Mouse (Mus musculus): ENCODE results near the gene Specc1. TPM values are rescaled to one million over a fixed set of nuclear protein-coding genes. Genes with fewer than 3 reads are reported as not detected.

Gene Specc1
- polyA plus RNA-seq, 1 experiment = 2.1 TPM

GRCm38 (mm10) chr11:62268381-62268780, 311.8 kb downstream of the Specc1 start:
- Histone ChIP-seq H3K27me3 (ENCODE audit: control insufficient read depth, insufficient read depth, low read length) (no peaks in the 10 kb centered on the region), H3K4me3 (ENCODE audit: control insufficient read depth, insufficient read depth, low read length) (no peak overlapping the region), H3K27ac (ENCODE audit: control insufficient read depth, insufficient read depth, low read length) (no peak overlapping the region), H3K36me3 (ENCODE audit: control insufficient read depth, insufficient read depth, low read length) (no peaks in the 10 kb centered on the region), H3K4me1 (replicated peaks; ENCODE audit: control insufficient read depth, insufficient read depth, low read length) (no peaks in the 10 kb centered on the region)
- no peak for DNase-seq
- 69% methylated on average over 8 of the region's 8 CpGs for WGBS
- TF ChIP-seq CTCF (IDR thresholded peaks at IDR 0.05; ENCODE audit: borderline replicate concordance, control insufficient read depth, extremely low read depth, insufficient read depth, low read length, poor library complexity) = no peak

GRCm38 (mm10) chr11:62269097-62269496, 312.5 kb downstream of the Specc1 start:
- WGBS = 92% methylated on average over 12 of the region's 12 CpGs
- H3K27ac ChIP-seq (ENCODE audit: control insufficient read depth, insufficient read depth, low read length) = no peak overlapping the region
- H3K4me3 ChIP-seq (ENCODE audit: control insufficient read depth, insufficient read depth, low read length) = no peak overlapping the region
- DNase-seq = no peak
- no peaks in the 10 kb centered on the region for H3K36me3 ChIP-seq (ENCODE audit: control insufficient read depth, insufficient read depth, low read length)
- H3K27me3 ChIP-seq (ENCODE audit: control insufficient read depth, insufficient read depth, low read length) = no peaks in the 10 kb centered on the region
- TF ChIP-seq CTCF (IDR thresholded peaks at IDR 0.05; ENCODE audit: borderline replicate concordance, control insufficient read depth, extremely low read depth, insufficient read depth, low read length, poor library complexity) = no peak
- no peaks in the 10 kb centered on the region for H3K4me1 ChIP-seq (replicated peaks; ENCODE audit: control insufficient read depth, insufficient read depth, low read length)

DNA sequence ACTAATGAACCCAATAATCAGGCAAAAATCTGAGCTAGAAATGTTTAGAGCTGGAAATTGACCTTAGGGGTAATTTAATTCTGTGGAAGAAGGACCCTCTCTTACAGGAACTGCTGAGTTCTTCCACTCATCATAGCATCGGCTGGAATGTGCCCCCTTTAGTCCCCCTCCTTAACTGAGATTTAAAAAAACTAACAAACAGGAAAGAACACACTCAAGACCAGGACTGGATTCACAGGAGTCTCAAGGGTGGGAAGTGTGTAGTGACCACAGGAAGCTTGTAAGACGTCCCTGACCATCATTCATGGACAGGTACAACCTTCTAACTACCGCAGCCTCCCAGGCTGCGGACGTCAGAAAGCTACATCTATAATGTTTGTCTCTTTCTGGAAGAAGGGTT, 314.3 kb downstream of the Specc1 start:
- 91% methylated on average over 5 of the region's 5 CpGs for WGBS
- TF ChIP-seq POLR2A (IDR thresholded peaks at IDR 0.05; ENCODE audit: control insufficient read depth, extremely low read depth, insufficient read depth, low read length, poor library complexity) = no peak
- TF ChIP-seq CTCF (IDR thresholded peaks at IDR 0.05; ENCODE audit: borderline replicate concordance, control insufficient read depth, extremely low read depth, insufficient read depth, low read length, poor library complexity) = no peak
- no peak for DNase-seq
- Histone ChIP-seq H3K4me3 (ENCODE audit: control insufficient read depth, insufficient read depth, low read length) (no peak overlapping the region), H3K27me3 (ENCODE audit: control insufficient read depth, insufficient read depth, low read length) (no peaks in the 10 kb centered on the region), H3K4me1 (replicated peaks; ENCODE audit: control insufficient read depth, insufficient read depth, low read length) (no peaks in the 10 kb centered on the region), H3K27ac (ENCODE audit: control insufficient read depth, insufficient read depth, low read length) (no peak overlapping the region), H3K36me3 (ENCODE audit: control insufficient read depth, insufficient read depth, low read length) (no peaks in the 10 kb centered on the region)

Other genes with a start within 250 kb of the Specc1 start
- gene Slc5a10, start 235.9 kb upstream of the Specc1 start, polyA plus RNA-seq (2012; rRNA removed) = 0.27 and 0.36 TPM in 2 replicates
- gene Prpsap2, start 194.7 kb upstream of the Specc1 start, polyA plus RNA-seq (2012; rRNA removed) = 22.0 and 25.4 TPM in 2 replicates
- 57.3 and 61.2 TPM in 2 replicates for gene Ulk2, start 101.7 kb upstream of the Specc1 start, polyA plus RNA-seq (2012; rRNA removed)
- 22.2 and 23.9 TPM in 2 replicates for gene Akap10, start 26.5 kb upstream of the Specc1 start, polyA plus RNA-seq (2012; rRNA removed)